Mouse (Mus musculus) c-Kit-negative CD71-positive TER-119-positive erythroid progenitor cells, embryonic 14.5 days (primary cell): Measurements from ENCODE around the gene Lyve1.

Experiments used
- DNase-seq: peaks from one replicate; pipeline ENCODE4 v3.0.0-alpha.2; 2013; ENCODE audit warnings: low read depth, low spot score

Lyve1 gene

GRCm38 (mm10) chr7:110854519-110854918 is 8.5 kb downstream of the Lyve1 start:
- DNase-seq, result no peak

- no peak for DNase-seq
These were observed 9.4 kb downstream of the Lyve1 start for GRCm38 (mm10) chr7:110853611-110854010.

DNA sequence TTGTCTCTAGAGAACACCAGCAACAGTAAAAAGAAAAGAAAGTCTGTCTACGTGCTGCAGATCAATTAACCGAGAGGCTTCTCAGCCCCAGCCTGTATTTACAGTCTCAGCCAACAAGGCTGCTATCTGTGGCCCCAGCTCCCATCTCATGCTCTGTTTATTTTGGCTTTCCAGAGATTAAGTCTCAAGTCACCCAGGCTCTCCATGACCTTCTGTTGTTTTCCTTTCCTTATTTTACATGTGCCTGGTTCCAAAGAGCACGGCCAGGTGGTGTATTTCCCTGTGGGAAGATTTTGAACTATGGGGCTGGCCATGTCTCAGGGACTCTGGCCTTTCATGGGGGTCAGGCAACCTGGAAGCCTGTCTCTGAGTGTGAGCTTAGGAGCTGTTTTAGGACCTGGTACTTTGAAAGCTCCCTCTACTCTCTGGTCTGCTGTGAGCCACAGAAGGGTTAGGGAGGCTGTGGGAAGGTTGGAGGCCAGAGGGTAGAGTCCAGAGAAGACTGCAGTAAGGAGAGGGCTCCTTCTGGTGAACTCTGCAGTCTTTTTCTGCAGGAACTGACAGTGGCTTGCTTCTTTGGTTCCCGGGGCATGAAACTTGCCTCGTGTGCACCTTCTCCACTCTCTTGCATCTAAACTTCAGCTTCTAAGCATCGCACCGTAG is 11.4 kb downstream of the Lyve1 start:
- no peak for DNase-seq

DNA sequence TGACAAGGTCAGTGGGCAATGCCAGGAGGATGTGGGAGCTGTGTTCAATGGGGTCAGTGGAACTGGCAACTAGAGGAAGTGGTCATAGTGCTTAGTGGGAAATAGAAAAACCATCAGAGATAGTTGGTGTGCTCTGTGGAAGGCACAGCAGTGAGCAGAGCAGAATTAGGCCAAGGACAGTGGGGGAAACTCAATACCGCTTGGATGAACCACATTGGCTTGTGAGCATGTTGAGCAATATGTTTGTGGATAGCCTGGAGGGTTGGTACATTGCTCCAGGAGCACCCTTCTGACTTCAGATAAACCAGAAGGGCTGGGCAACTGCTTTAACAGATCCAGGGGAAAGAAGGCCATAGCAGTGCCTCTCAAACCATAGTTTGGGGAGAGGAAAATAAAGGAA is 14.7 kb downstream of the Lyve1 start:
- DNase-seq, result no peak

DNA sequence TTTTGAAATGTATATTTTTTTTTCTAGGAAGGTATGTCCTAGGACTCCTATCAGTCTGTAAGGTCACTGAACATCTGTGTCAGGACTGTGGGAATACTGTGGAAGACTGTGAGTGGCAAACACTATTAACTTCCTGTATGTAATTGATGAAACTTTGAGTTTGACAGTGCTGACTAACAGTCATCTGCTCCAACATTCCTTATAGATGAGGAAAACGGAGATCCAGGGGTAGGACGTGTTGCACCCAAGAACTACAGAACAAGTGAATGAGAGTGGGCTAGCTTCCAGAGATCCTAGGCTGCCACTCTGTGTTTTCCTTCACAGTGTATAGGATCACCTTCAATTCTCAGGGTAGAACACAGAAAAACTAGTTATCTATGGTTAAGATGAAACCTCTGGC is 15.7 kb downstream of the Lyve1 start:
- DNase-seq, result no peak

GRCm38 (mm10) chr7:110843916-110844874 is 18.8 kb downstream of the Lyve1 start, which contains the start of gene Rnf141:
Gene Rnf141 (minus strand): TSS chr7:110844457.
- peak; percentile 93 for DNase-seq

DNA sequence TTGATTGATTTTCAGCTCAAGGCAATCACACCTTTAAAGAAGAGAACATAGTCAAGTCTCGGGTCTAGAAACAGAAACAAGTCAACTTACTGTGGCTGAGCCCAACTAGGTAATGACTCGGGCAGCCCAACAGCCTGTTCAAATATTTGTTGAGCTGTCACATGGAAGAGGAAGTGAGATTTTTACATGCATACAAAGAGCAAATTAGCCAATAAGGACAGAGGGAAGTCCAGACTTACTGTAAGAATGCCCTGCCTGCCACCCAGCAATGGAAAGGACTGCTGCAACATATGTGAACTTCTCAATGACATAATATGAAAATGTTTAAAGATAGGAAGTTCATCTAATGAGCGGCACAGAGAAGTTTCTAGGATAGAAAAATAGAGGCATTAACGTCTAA is 22.7 kb downstream of the Lyve1 start:
- DNase-seq, result no peak

DNA sequence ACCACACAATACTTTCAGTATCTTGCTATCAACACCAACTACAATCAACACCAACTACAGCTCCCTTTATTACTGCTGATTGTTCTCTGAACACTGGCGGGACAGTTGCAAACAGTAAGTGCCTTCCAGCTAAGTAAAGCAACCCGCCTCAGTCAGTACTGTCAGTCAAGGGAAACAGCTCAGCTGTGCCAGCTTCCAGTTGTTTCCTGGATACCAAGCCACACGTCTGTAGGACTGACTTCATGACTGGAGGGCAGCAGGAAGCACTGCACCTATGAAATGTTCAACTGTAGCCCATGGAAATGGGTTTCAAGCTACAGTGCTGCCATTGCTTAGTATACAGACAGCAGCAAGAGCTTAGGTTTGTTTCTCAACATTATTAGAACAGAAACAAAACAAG is 28.5 kb downstream of the Lyve1 start:
- DNase-seq, result no peak

DNA sequence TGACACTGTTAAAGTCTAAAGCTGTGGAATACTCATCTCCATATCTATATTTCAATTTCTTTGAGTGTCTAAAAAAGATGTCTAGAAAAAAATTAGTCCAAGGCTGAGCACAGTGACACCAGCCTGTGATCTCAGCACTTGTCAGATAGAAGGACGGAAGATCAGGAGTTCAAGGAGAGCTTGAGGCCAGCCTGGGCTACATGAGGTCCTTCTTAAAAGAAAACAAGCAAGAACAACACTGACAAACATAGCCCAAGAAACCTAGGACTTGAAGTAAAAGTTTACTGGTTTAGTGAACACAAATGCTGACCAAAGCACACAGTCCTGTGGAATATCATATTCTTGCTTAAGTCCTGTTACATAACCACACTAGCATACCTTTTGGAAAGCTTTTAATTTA is 29.0 kb downstream of the Lyve1 start:
- no peak for DNase-seq

DNA sequence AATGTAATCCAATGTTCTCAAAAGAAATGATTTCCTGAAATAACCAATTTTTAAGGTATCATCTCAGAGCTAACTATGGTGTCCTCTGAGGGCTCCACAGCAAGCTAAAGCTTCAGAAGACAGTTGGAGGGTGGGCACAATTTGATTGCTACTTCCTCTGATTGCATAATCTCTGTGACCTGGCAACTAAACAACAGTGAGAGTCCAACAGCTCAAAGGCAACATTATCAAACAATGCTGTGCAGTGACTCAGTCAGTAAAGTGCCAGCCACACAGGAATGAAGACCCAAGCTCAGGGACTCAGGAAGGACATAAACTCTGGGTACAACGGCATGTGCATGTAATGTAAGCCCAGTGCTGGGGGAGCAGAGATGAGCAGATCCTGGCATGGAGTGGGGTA is 30.0 kb downstream of the Lyve1 start:
- no peak for DNase-seq

DNA sequence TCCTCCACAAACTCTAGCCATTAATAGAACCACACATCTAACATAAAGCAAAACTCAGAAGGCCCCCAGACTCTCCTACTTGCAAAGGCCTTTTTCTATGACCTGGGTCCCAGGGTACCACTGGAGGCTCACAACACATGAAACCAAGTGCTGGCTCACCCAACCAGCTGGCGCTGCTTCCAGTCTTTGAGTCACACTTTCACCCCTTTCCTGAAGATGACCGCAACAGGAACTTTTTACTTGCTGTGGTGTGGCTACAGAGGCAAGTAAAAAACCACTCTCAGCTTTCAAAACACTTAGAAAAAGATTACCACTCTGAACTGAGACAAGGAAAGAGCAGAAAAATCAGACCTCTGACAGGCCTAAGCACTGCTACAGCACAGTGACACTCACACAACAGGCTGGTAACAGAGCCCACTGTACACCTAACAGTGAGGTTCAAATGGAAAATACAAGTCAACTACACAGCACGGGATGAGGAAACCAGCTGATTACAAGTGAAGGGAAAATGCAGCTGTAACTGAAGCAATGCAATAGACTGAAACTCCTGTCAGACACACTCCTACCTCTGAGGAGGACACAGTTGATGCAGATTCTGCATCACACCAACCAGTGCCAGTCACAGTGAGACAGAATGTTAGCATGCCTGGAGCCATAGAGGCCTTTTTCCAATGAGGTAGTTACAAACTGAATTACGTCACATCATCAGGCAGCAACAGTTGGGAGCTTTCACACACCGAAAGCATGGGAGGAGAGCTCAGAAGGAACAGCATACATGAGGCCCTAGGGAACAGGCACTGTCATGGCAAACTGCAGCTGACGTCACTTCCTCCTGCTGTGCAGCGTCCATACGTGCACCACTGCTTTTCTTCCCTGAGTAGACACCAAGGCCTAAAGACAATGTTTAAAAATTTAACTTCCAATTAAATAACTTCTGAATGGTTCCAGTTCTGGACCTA is 38.8 kb downstream of the Lyve1 start:
- DNase-seq, result no peak

DNA sequence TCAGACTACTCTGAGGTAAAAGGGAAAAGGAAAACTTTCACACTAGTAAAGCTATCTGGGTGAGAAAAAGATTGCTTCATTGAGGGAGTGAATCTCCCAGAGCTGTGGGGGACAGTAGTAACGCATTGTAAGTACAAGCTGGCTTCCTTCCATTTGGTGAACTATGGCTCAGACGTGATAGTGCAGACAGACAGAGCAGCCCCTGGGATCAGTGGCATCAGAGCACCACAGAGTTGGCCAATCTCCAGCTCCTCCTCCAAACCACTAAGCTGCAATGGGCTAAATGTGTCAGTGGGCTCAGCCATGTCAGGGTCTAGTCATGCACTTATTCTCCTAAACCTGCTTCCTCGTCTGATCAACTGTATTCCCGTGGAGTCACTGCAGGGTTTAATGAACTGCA is 39.4 kb downstream of the Lyve1 start:
- DNase-seq, result no peak

- DNase-seq, result no peak
These were observed 40.0 kb downstream of the Lyve1 start for GRCm38 (mm10) chr7:110823076-110823475.

- no peak for DNase-seq
These were observed 41.0 kb downstream of the Lyve1 start for GRCm38 (mm10) chr7:110822055-110822454.

DNA sequence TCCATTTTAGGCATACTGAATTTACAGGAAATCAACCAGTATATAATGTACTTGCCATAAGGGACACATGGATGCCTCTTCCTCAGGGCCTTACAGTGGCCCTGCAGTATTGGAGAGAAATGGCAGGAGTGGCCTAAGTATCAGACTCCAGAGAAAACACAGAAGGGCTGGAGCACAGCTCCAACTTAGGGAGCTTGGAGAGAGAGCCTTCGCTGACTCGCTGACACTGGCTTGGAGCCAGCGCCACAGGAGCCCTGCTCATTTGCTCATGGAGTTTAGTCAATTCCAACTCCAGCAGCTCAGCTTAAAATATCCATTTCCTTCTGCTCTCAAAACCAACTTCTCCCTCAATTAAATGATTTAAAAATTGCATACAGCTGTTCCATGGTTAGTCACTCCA is 41.4 kb downstream of the Lyve1 start:
- no peak for DNase-seq

DNA sequence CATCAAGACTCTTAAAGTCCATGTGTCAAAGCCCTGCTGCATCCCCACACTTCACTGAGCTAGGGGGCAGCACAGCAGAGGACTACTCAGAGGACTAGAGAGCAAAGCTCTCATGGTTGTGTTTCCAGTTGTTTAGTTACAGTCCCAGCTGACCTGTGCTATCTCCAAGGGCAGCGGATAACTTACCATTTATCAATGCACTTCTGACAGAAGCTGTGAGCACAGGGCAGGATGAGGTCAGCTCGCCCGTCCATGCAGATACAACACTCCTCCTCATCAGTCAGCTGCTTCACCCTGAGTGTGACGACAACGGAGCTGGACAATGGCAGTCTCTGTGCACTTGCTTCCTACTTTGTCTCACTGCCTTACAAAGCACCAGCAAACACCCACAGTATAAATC is 42.0 kb downstream of the Lyve1 start:
- DNase-seq, result no peak

GRCm38 (mm10) chr7:110818787-110819350 is 44.2 kb downstream of the Lyve1 start:
- no peak for DNase-seq

GRCm38 (mm10) chr7:110818206-110818605 is 44.8 kb downstream of the Lyve1 start:
- no peak for DNase-seq

GRCm38 (mm10) chr7:110816037-110816436 is 47.0 kb downstream of the Lyve1 start:
- DNase-seq, result peak; percentile 60

GRCm38 (mm10) chr7:110813983-110814382 is 49.1 kb downstream of the Lyve1 start:
- DNase-seq, result no peak

GRCm38 (mm10) chr7:110811529-110811928 is 51.5 kb downstream of the Lyve1 start:
- no peak for DNase-seq
